Mouse (Mus musculus): ENCODE results near the gene Dnajc19. TPM values are rescaled to one million over a fixed set of nuclear protein-coding genes. Genes with fewer than 3 reads are reported as not detected.

The Dnajc19 gene
- total and polyA plus RNA-seq, 3 experiments: 82.8 to 118 (median 116) TPM

DNA sequence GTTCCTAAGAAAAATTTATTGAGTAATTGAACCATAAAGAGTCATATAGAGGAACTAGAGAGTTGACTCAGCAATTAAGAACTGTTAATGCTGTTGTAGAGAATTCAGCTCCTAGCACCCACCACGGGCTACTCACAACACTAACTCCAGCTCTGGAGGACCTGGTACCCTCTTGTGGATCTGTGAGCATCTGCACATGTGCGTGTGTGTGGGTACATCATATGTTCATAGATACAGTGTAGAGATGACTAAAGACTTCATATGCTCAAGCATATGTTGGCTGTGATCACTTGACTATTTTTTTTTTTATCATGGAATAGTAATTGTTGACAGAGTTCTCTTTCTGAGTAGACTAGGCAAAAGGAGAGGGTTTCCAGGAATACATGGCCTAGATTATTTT, 18.8 kb downstream of the Dnajc19 start:
- no peak overlapping the region for H3K4me3 ChIP-seq (replicated peaks in 1 of 3; ENCODE audit: low read depth in 2 of 3, low read length in 2 of 3, poor library complexity in 1 of 3)
- TF ChIP-seq SMC3 (IDR thresholded peaks at IDR 0.05; ENCODE audit: low read depth, low read length): no peak
- no peak for TF ChIP-seq ETS1 (conservative IDR thresholded peaks at IDR 0.05; ENCODE audit: low read depth, low read length)
- TF ChIP-seq CTCF (conservative IDR thresholded peaks at IDR 0.05 in 1 of 2, IDR thresholded peaks at IDR 0.05 in 1 of 2; ENCODE audit: low read depth in 2 of 2, low read length in 2 of 2): no peak
- no peak for TF ChIP-seq GABPA (IDR thresholded peaks at IDR 0.05; ENCODE audit: insufficient replicate concordance, low read depth, low read length)
- TF ChIP-seq MAZ (IDR thresholded peaks at IDR 0.05; ENCODE audit: low read depth, low read length): no peak
- no peak for TF ChIP-seq MEF2A (IDR thresholded peaks at IDR 0.05; ENCODE audit: borderline replicate concordance, low read depth, low read length)
- no peak for TF ChIP-seq ELF1 (IDR thresholded peaks at IDR 0.05; ENCODE audit: low read depth, low read length)
- no peak for TF ChIP-seq UBTF (IDR thresholded peaks at IDR 0.05; ENCODE audit: low read depth, low read length)
- TF ChIP-seq TCF12 (IDR thresholded peaks at IDR 0.05; ENCODE audit: low read depth, low read length): no peak
- no peak for TF ChIP-seq RCOR1 (conservative IDR thresholded peaks at IDR 0.05; ENCODE audit: low read depth, low read length)
- no peak for TF ChIP-seq NRF1 (IDR thresholded peaks at IDR 0.05; ENCODE audit: low read depth, low read length)
- no peak for TF ChIP-seq MYC (IDR thresholded peaks at IDR 0.05; ENCODE audit: low read depth, low read length)
- no peak for TF ChIP-seq BHLHE40 (IDR thresholded peaks at IDR 0.05; ENCODE audit: low read depth, low read length)
- TF ChIP-seq KAT2A (IDR thresholded peaks at IDR 0.05; ENCODE audit: insufficient replicate concordance, low read length): no peak
- no peak for TF ChIP-seq E2F4 (IDR thresholded peaks at IDR 0.05; ENCODE audit: insufficient replicate concordance, low read depth, low read length)
- no peak for TF ChIP-seq USF2 (conservative IDR thresholded peaks at IDR 0.05; ENCODE audit: low read depth, low read length)
- no peak for TF ChIP-seq PAX5 (IDR thresholded peaks at IDR 0.05; ENCODE audit: low read length)
- no peak for TF ChIP-seq MXI1 (IDR thresholded peaks at IDR 0.05; ENCODE audit: low read depth, low read length)
- no peak for TF ChIP-seq ZNF384 (IDR thresholded peaks at IDR 0.05; ENCODE audit: low read depth, low read length)
- no peak for DNase-seq (ENCODE audit: extremely low read depth)
- no peaks in the 10 kb centered on the region for H3K27me3 ChIP-seq (replicated peaks)
- no peaks in the 10 kb centered on the region for H3K4me1 ChIP-seq (ENCODE audit: control insufficient read depth in 1 of 2, insufficient read depth in 2 of 2)
- H3K36me3 ChIP-seq (replicated peaks in 1 of 2; ENCODE audit: control insufficient read depth in 1 of 2, insufficient read depth in 1 of 2, low read length in 1 of 2): peaks cover 34 to 78% of the 10 kb centered on the region in 2 experiments
- dilution Hi-C loops (cut with MboI; ENCODE audit: extremely low pct_ligation_motif_present, extremely low pct_unique_long_range_greater_than_20kb, low sequenced_read_pairs): no loop called here
- H3K27ac ChIP-seq (ENCODE audit: insufficient read depth, low read depth): no peak overlapping the region
- in situ Hi-C loops (cut with MboI; ENCODE audit: low pct_ligation_motif_present, low pct_unique_long_range_greater_than_20kb, low sequenced_read_pairs): loop anchor here (25.0 kb wide), 1 partner anchor 250 kb away; no protein-coding TSS in a partner anchor
- no peak overlapping the region for H3K4me2 ChIP-seq (ENCODE audit: insufficient read depth, low read depth, poor library complexity, severe bottlenecking)
- H3K9me3 ChIP-seq (replicated peaks; ENCODE audit: low read length): no peaks in the 10 kb centered on the region
- no peak overlapping the region for H3K9ac ChIP-seq (ENCODE audit: insufficient read depth, low read depth)
- H3K79me2 ChIP-seq (replicated peaks; ENCODE audit: control insufficient read depth, extremely low read depth, insufficient read depth, poor library complexity, severe bottlenecking): no peaks in the 10 kb centered on the region

- Histone ChIP-seq H3K4me2 (ENCODE audit: insufficient read depth, low read depth, poor library complexity, severe bottlenecking) (no peak overlapping the region), H3K4me1 (ENCODE audit: control insufficient read depth in 1 of 2, insufficient read depth in 2 of 2) (peaks cover 0 to 19% of the 10 kb centered on the region in 2 experiments; a peak in 2 of 4 replicates), H3K36me3 (replicated peaks in 1 of 2; ENCODE audit: control insufficient read depth in 1 of 2, insufficient read depth in 1 of 2, low read length in 1 of 2) (peaks cover 15 to 60% of the 10 kb centered on the region in 2 experiments), H3K27me3 (replicated peaks) (no peaks in the 10 kb centered on the region), H3K27ac (ENCODE audit: insufficient read depth, low read depth) (no peak overlapping the region), H3K9ac (ENCODE audit: insufficient read depth, low read depth) (no peak overlapping the region), H3K9me3 (replicated peaks; ENCODE audit: low read length) (no peaks in the 10 kb centered on the region), H3K4me3 (replicated peaks in 1 of 3; ENCODE audit: low read depth in 2 of 3, low read length in 2 of 3, poor library complexity in 1 of 3) (no peak overlapping the region), H3K79me2 (replicated peaks; ENCODE audit: control insufficient read depth, extremely low read depth, insufficient read depth, poor library complexity, severe bottlenecking) (peaks cover 47% of the 10 kb centered on the region)
- in situ Hi-C loops (cut with MboI; ENCODE audit: low pct_ligation_motif_present, low pct_unique_long_range_greater_than_20kb, low sequenced_read_pairs): no loop called here
- no peak for DNase-seq (ENCODE audit: extremely low read depth)
- dilution Hi-C loops (cut with MboI; ENCODE audit: extremely low pct_ligation_motif_present, extremely low pct_unique_long_range_greater_than_20kb, low sequenced_read_pairs): no loop called here
- TF ChIP-seq ZMIZ1 (IDR thresholded peaks at IDR 0.05; ENCODE audit: low read depth, low read length) (no peak), USF2 (conservative IDR thresholded peaks at IDR 0.05; ENCODE audit: low read depth, low read length) (no peak), GABPA (IDR thresholded peaks at IDR 0.05; ENCODE audit: insufficient replicate concordance, low read depth, low read length) (no peak), SIN3A (IDR thresholded peaks at IDR 0.05; ENCODE audit: low read length) (no peak), NELFE (IDR thresholded peaks at IDR 0.05; ENCODE audit: low read depth, low read length) (no peak), ZC3H11A (IDR thresholded peaks at IDR 0.05; ENCODE audit: low read depth, low read length) (no peak), USF1 (IDR thresholded peaks at IDR 0.05; ENCODE audit: low read depth, low read length) (no peak), MAZ (IDR thresholded peaks at IDR 0.05; ENCODE audit: low read depth, low read length) (no peak), E2F4 (IDR thresholded peaks at IDR 0.05; ENCODE audit: insufficient replicate concordance, low read depth, low read length) (no peak), BHLHE40 (IDR thresholded peaks at IDR 0.05; ENCODE audit: low read depth, low read length) (no peak), HCFC1 (IDR thresholded peaks at IDR 0.05; ENCODE audit: low read depth, low read length) (no peak), RAD21 (IDR thresholded peaks at IDR 0.05; ENCODE audit: low read depth, low read length) (no peak), TBP (conservative IDR thresholded peaks at IDR 0.05; ENCODE audit: low read depth, low read length) (no peak), ZNF384 (IDR thresholded peaks at IDR 0.05; ENCODE audit: low read depth, low read length) (no peak), UBTF (IDR thresholded peaks at IDR 0.05; ENCODE audit: low read depth, low read length) (no peak), IRF4 (IDR thresholded peaks at IDR 0.05; ENCODE audit: low read depth, low read length) (no peak), NRF1 (IDR thresholded peaks at IDR 0.05; ENCODE audit: low read depth, low read length) (no peak), MXI1 (IDR thresholded peaks at IDR 0.05; ENCODE audit: low read depth, low read length) (no peak)
These were observed 39.1 kb downstream of the Dnajc19 start for GRCm38 (mm10) chr3:34041990-34042389.
